Mouse (Mus musculus): ENCODE data around the gene H2al1a. TPM values are rescaled to one million over a fixed set of nuclear protein-coding genes. Genes with fewer than 3 reads are reported as not detected.
"Not testable (repeated sequence)": the region's sequence is repeated elsewhere in the genome, so short reads cannot be mapped to it uniquely, and the experiment has no call there.

H2al1a gene
- polyA plus RNA-seq, 1 experiment from 2014 or later: not detected

DNA sequence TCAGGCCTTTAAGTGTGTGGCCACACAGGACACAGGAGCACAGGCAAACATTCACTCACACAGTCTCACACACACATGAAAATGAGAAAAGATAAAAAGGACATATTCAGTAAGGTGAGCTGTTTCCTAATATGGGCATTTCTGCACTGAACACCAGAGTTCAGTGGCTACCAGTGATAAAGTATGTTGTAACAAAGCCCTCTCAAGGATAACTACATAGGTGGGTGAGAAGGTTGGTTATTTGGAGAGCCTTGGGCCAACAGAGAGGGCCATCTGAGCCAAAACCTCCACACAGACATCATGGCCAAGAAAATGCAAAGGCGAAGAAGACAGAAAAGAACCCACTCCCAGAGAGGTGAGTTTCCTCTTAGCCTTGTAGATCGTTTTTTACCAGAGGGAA lies 28.5 kb downstream of the H2al1a start, which contains the start of gene H2al1j:
Gene H2al1j (plus strand): TSS at position 301 of the 400 bp plus-strand sequence.
- DNase-seq (ENCODE audit: low spot score); H3K27ac ChIP-seq (replicated peaks); H3K4me2 ChIP-seq (replicated peaks; ENCODE audit: low read depth); ATAC-seq (ENCODE audit: low FRiP score, low TSS enrichment); H3K36me3 ChIP-seq (ENCODE audit: control insufficient read depth, insufficient read depth, low read length); H3K27me3 ChIP-seq (ENCODE audit: control insufficient read depth, insufficient read depth, low read length); H3K9ac ChIP-seq (ENCODE audit: low read length); H3K4me1 ChIP-seq (replicated peaks; ENCODE audit: control insufficient read depth, insufficient read depth); H3K9me3 ChIP-seq (ENCODE audit: control insufficient read depth, low read length); H3K4me3 ChIP-seq (ENCODE audit: low read depth, low read length): not testable (repeated sequence)
- 91% methylated on average over 2 of the region's 2 CpGs for WGBS

DNA sequence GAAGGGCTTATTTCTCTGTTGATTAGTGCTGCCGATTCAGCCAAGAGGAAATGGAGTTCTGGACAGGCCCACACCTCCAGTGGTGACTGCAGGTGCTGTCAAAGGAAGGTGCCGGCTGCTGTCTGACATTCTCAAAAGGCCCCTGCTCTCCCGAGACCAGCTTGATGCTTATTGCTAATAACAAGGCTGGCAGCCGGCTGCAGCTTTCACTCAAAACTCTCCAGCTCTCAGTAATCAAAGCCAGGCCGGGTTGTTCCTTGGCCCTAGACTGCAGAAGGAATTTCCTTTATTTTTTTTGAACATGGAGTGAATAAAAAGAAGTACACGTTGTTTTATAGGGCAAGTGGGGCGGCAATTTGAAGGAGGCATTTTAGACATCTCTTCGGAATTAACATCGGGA lies 46.7 kb downstream of the H2al1a start:
- TF ChIP-seq EP300 (optimal IDR thresholded peaks at IDR 0.05) (no peak), CTCF (IDR thresholded peaks at IDR 0.05; ENCODE audit: low read depth) (no peak)
- DNase-seq (ENCODE audit: low spot score) (no peak), ATAC-seq (ENCODE audit: low FRiP score, low TSS enrichment) (no peak)
- Histone ChIP-seq H3K27ac (replicated peaks) (no peak overlapping the region), H3K4me1 (replicated peaks; ENCODE audit: control insufficient read depth, insufficient read depth) (no peaks in the 10 kb centered on the region), H3K9me3 (ENCODE audit: control insufficient read depth, low read length) (no peaks in the 10 kb centered on the region), H3K27me3 (ENCODE audit: control insufficient read depth, insufficient read depth, low read length) (no peaks in the 10 kb centered on the region), H3K9ac (ENCODE audit: low read length) (no peak overlapping the region), H3K4me2 (replicated peaks; ENCODE audit: low read depth) (no peak overlapping the region), H3K4me3 (ENCODE audit: low read depth, low read length) (no peak overlapping the region), H3K36me3 (ENCODE audit: control insufficient read depth, insufficient read depth, low read length) (no peaks in the 10 kb centered on the region)
- WGBS: 65% methylated on average over 9 of the region's 9 CpGs

DNA sequence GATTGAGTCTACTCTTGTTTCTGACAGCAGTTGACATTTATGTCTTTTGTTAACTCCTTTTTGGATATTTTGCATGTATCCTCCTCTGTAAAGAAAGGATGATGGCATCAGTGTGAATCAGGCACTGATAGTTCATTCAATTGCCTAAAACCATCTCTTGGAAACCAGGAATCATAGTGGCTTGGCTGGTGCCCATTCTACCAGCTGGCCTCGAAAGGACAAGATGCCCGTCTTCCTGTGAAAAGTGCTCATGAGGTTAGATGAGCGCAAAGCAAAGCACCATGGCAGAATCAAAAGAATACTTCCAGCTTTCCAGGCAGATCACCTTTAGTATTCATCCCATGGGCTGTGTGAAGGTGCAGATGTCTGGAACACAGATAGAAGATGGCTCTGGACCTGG lies 47.7 kb downstream of the H2al1a start:
- no peaks in the 10 kb centered on the region for H3K9me3 ChIP-seq (ENCODE audit: control insufficient read depth, low read length)
- ATAC-seq (ENCODE audit: low FRiP score, low TSS enrichment): no peak
- DNase-seq (ENCODE audit: low spot score): no peak
- WGBS: 92% methylated on average over 3 of the region's 3 CpGs
- H3K36me3 ChIP-seq (ENCODE audit: control insufficient read depth, insufficient read depth, low read length): no peaks in the 10 kb centered on the region
- H3K4me3 ChIP-seq (ENCODE audit: low read depth, low read length): no peak overlapping the region
- H3K4me2 ChIP-seq (replicated peaks; ENCODE audit: low read depth): no peak overlapping the region
- H3K27me3 ChIP-seq (ENCODE audit: control insufficient read depth, insufficient read depth, low read length): no peaks in the 10 kb centered on the region
- H3K9ac ChIP-seq (ENCODE audit: low read length): no peak overlapping the region
- H3K27ac ChIP-seq (replicated peaks): no peak overlapping the region
- no peaks in the 10 kb centered on the region for H3K4me1 ChIP-seq (replicated peaks; ENCODE audit: control insufficient read depth, insufficient read depth)
- no peak for TF ChIP-seq EP300 (optimal IDR thresholded peaks at IDR 0.05)
- no peak for TF ChIP-seq CTCF (IDR thresholded peaks at IDR 0.05; ENCODE audit: low read depth)

Other genes with a start within 250 kb of the H2al1a start
- gene H2al1b, start 3.2 kb downstream of the H2al1a start, polyA plus RNA-seq (2015; fragmentation: Nextera tagmentation; extraction: Ambion mirVana): not detected in 2 replicates
- not detected in 2 replicates for gene H2al1c, start 6.4 kb downstream of the H2al1a start, polyA plus RNA-seq (2015; fragmentation: Nextera tagmentation; extraction: Ambion mirVana)
- gene H2al1d, start 9.6 kb downstream of the H2al1a start, polyA plus RNA-seq (2015; fragmentation: Nextera tagmentation; extraction: Ambion mirVana): not detected in 2 replicates
- gene H2al1e, start 12.7 kb downstream of the H2al1a start, polyA plus RNA-seq (2015; fragmentation: Nextera tagmentation; extraction: Ambion mirVana): not detected in 2 replicates
- not detected in 2 replicates for gene H2al1f, start 15.9 kb downstream of the H2al1a start, polyA plus RNA-seq (2015; fragmentation: Nextera tagmentation; extraction: Ambion mirVana)
- gene H2al1g, start 19.0 kb downstream of the H2al1a start, polyA plus RNA-seq (2015; fragmentation: Nextera tagmentation; extraction: Ambion mirVana): not detected in 2 replicates
- not detected in 2 replicates for gene H2al1h, start 22.2 kb downstream of the H2al1a start, polyA plus RNA-seq (2015; fragmentation: Nextera tagmentation; extraction: Ambion mirVana)
- not detected in 2 replicates for gene H2al1i, start 25.4 kb downstream of the H2al1a start, polyA plus RNA-seq (2015; fragmentation: Nextera tagmentation; extraction: Ambion mirVana)
- not detected in 2 replicates for gene H2al1j, start 28.6 kb downstream of the H2al1a start, polyA plus RNA-seq (2015; fragmentation: Nextera tagmentation; extraction: Ambion mirVana)